Mouse (Mus musculus): ENCODE results near the gene Ispd.

Gene Ispd

GRCm38 (mm10) chr12:36468325-36469044 lies 87.2 kb downstream of the Ispd start:
- DNase-seq (ENCODE audit: low spot score in 2 of 2) = no peak

DNA sequence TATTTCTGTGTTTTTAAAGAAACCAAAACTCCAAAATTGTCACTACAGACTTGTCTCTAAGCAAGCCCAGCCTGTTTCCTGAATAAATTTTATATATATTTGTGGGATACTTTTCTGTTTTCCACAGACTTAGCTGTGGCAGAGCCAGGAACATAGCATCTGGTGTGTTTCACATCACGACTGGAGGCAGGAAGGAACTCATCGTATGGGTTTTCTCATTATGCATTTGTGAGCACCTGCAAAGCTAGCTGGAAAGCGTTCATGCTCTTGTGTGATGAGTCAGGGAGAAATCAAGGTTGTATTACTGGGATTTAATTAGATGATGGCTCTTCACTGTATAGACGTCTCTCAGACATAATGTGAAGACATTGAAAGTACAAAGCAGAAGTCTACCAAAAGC lies 90.2 kb downstream of the Ispd start:
- no peak for DNase-seq (ENCODE audit: low spot score in 2 of 2)

GRCm38 (mm10) chr12:36474171-36474570 lies 92.9 kb downstream of the Ispd start:
- no peak for DNase-seq (ENCODE audit: low spot score in 2 of 2)

DNA sequence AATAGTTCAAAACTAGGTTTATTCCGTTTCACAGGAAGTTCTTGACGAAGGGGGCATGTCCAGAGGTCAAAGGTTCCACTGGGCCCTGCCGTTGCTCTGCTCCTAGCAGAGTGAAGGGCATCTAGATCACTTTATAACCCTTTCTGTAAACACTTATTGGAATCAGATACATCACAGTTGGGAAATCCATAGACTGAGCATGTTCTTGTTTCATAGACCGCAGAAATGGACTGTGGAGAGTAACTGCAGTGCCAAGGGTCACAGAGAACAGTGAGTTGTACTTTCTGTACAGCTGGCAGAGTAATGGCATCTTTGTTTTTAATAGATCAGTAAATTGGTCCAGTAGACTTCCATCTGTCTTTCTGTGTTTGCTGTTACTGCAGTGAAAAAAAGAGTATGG lies 94.0 kb downstream of the Ispd start:
- no peak for DNase-seq (ENCODE audit: low spot score in 2 of 2)

- DNase-seq (ENCODE audit: low spot score in 2 of 2) = no peak
These were observed 95.2 kb downstream of the Ispd start for GRCm38 (mm10) chr12:36476476-36476875.

- DNase-seq (ENCODE audit: low spot score in 2 of 2) = no peak
These were observed 96.3 kb downstream of the Ispd start for GRCm38 (mm10) chr12:36477501-36477900.

DNA sequence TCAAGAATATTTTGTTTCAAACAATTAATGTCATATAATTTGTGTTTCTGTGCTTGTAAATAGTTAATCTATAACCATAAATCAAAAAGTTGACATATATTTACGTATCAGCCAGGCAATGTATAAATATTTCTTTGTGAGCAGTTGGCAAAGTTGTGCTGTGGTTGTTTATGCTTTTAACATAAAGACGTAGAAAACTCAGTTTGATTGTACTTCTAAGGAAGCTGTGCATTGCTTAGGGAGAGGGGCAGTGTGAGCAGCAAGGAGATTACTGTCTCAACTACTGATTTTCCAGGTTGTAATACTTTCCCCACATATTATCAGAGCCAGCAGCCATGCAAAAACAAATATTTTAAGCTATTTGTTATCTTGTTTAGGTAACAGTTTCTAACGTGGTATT lies 96.7 kb downstream of the Ispd start:
- no peak for DNase-seq (ENCODE audit: low spot score in 2 of 2)

GRCm38 (mm10) chr12:36481742-36482141 lies 100.5 kb downstream of the Ispd start:
- no peak for DNase-seq (ENCODE audit: low spot score in 2 of 2)

GRCm38 (mm10) chr12:36483346-36483745 lies 102.1 kb downstream of the Ispd start:
- DNase-seq (ENCODE audit: low spot score in 2 of 2) = no peak

GRCm38 (mm10) chr12:36497565-36497964 lies 116.3 kb downstream of the Ispd start:
- DNase-seq (ENCODE audit: low spot score in 2 of 2) = no peak

- DNase-seq (ENCODE audit: low spot score in 2 of 2) = no peak
These were observed 126.1 kb downstream of the Ispd start for GRCm38 (mm10) chr12:36507111-36507903.

DNA sequence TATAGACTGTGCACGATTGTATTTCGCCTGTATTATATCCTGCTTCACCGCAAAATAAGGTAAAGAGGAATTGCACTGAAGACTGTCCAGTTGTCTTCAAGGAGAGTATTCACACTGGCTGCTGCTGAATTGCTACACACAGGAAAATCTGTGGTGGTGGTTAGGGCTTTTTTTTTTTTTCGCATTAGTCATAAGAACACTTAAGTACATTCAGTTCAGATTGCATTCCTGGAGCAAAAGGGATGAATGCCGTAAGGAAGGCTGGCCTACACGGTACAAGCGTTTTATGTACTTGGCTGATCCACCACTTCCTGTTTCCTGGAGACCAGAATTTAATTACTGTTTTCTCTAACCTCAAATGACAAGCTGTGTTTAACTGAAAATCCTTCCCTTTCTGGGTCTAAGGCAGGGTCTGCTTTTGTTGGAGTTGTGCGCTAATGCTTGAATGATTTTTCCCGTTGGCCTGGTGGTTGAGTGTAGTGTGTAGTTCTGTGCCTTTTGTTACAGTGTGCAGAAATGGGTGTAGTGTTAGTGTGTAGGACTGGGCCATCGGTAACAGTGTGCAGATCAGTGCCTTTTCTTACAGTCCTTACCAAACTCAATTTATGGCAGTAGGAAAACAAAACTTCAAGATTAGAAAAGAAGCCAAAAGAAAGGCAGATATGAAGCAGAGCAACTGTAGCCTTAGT lies 128.8 kb downstream of the Ispd start:
- DNase-seq (ENCODE audit: low spot score in 2 of 2) = no peak

GRCm38 (mm10) chr12:36521774-36522173 lies 140.5 kb downstream of the Ispd start:
- DNase-seq (ENCODE audit: low spot score in 2 of 2) = no peak

DNA sequence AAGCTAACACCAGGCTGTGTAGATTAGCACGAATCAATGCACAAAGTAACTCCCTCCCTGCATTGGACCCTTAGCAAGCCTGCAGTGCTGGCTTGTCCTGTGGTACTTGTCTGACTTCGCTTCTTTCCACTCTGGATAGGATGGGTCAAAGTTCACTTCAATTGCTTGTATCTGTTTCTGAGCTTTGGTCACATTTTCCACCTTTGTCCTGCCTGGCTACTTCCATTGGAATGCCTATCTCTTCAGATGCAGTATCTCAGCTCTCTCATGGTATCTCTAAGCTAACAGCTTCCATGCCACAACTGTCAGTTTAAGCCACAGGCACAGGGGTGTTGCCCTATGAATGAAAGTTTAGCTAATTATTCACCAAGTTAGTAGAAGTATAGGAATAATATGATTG lies 142.3 kb downstream of the Ispd start:
- no peak for DNase-seq (ENCODE audit: low spot score in 2 of 2)

- DNase-seq (ENCODE audit: low spot score in 2 of 2) = no peak
These were observed 149.7 kb downstream of the Ispd start for GRCm38 (mm10) chr12:36530920-36531319.

DNA sequence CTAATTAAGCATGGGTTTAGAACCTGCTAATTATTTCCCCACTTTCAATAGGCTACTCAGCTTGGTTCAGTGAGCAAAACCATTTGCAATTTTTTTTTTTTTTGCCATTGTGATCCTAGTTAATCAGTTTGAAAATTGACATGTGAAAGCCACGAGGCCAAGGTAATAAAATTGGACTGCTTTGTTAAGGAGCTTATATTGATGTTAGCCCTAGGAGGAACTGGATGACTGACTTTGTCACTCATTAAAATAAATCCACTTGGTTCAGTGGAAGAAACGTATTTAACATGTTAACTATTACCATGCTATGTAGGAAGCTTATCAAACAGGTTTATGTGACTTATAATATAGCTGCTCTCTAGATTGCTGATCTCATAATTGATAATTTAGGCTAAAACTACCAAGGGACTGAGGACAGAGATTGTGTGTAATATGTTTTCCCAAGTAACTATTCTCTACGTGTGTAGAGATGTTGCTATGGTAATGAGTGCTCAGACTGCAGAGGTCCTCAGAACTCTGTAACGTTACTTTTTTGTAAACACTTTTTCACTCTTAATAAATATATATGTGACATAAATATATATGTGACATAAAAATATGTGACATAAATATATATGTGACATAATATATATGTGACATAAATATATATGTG lies 150.3 kb downstream of the Ispd start:
- no peak for DNase-seq (ENCODE audit: low spot score in 2 of 2)

DNA sequence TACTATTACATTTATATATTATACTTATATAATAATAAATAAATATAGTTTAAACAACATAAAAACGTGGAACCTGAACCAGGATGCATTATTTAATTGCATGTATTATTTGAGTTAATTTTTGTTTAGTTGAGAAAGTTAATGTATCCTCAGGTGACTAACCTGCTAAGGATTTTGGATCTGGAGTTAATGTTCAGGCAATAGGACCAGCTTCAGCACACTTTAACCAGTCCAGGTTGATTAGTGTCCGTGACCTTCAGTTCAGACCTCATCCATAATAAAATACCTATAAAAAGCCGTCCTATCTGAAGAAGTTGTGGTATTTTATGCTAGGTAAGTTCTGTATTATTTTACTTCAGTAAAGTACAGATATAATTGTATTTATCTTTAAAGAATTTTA lies 151.3 kb downstream of the Ispd start:
- DNase-seq (ENCODE audit: low spot score in 2 of 2) = no peak

DNA sequence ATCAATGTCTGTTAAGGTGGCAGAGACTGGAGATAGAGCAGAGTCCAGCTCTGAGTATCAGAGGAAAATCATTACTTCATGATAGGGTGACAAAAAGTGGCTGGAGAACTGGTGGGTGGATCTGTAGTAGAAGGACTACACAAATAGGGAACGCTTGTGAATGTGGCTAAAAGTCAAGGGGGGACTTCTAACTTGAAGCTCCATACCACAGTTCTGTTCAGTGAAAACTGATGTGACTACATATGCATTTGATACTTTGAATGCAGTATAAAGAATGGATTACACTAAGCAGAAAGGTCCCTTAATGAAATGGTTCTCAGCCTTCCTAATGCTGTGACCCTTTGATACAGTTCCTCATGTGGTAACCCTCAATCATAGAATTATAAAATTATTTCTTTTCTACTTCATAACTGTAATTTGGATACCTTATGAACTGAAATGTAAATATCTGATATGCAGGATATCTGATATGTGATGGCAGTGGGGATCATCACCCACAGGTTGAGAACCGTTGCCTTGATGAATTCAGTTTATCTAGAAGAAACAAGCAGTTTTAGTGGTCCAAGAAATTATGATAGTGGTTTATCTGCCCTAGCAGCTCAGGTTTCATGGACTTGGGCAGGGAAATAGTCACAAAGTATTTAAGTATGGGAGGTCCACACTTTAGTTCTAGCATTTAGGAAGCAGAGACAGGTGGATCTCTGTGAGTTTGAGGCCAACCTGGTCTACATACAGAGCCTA lies 152.1 kb downstream of the Ispd start:
- DNase-seq (ENCODE audit: low spot score in 2 of 2) = no peak

GRCm38 (mm10) chr12:36534589-36534988 lies 153.3 kb downstream of the Ispd start:
- no peak for DNase-seq (ENCODE audit: low spot score in 2 of 2)

- no peak for DNase-seq (ENCODE audit: low spot score in 2 of 2)
These were observed 164.1 kb downstream of the Ispd start for GRCm38 (mm10) chr12:36545318-36545717.

DNA sequence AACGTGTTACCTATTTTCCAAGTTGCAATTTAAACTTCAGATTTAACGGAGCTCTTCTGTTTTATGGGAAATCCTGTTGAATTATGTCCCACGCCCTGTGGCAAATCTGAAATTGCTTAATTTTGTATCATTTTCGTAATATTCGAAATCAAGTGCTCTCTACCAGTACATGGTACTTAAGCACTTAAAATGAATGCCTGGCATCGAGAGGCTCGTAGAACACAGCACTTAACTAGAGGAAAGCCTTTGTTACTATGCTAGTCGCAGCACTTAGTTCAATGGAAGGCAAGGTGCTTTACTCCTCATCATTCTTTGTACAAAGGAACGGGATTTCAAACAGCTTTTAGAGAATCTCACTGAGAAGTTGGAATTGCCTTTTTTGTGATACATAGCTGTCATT lies 168.2 kb downstream of the Ispd start:
- DNase-seq (ENCODE audit: low spot score in 2 of 2) = no peak

GRCm38 (mm10) chr12:36554697-36555096 lies 173.4 kb downstream of the Ispd start:
- no peak for DNase-seq (ENCODE audit: low spot score in 2 of 2)
